Mouse (Mus musculus): ENCODE measurements at regions not wholly inside any gene's neighbourhood (a gene's known extent, or its start where the extent isn't known, plus 50 kb on each side); places are given as distances from the start of the nearest gene placed in this dataset.

- Histone ChIP-seq H3K4me3 (replicated peaks; ENCODE audit: extremely low read depth, low read depth, low read length) (no peak overlapping the region), H3K4me1 (ENCODE audit: control insufficient read depth, insufficient read depth, low read length) (no peaks in the 10 kb centered on the region)
- TF ChIP-seq CTCF (IDR thresholded peaks at IDR 0.05; ENCODE audit: insufficient read depth, low read length): no peak
- no peak for TF ChIP-seq POLR2A (IDR thresholded peaks at IDR 0.05; ENCODE audit: borderline replicate concordance, extremely low read depth, low read depth, low read length)
- 79% methylated on average over 3 of the region's 3 CpGs for WGBS
- no peak for DNase-seq
Observed at GRCm38 (mm10) chr14:48068641-48069040, 52.0 kb upstream of the Peli2 start.

All from lung, adult 2 months (tissue).